Mouse (Mus musculus): ENCODE results near the gene Bptf. TPM values are rescaled to one million over a fixed set of nuclear protein-coding genes. Genes with fewer than 3 reads are reported as not detected.

Gene Bptf
- polyA plus RNA-seq, 1 experiment from 2014 or later, result 19.6 TPM

Other genes starting within 250 kb of the Bptf start
- gene Smurf2, start 211.4 kb downstream of the Bptf start, polyA plus RNA-seq (2016; fragmentation: Nextera tagmentation; extraction: Ambion mirVana), result 12.0 and 12.2 TPM in 2 replicates
- gene Kpna2, start 132.6 kb downstream of the Bptf start, polyA plus RNA-seq (2016; fragmentation: Nextera tagmentation; extraction: Ambion mirVana), result 301 and 321 TPM in 2 replicates
- gene 1810010H24Rik, start 106.4 kb downstream of the Bptf start, polyA plus RNA-seq (2016; fragmentation: Nextera tagmentation; extraction: Ambion mirVana), result 1.1 and 2.2 TPM in 2 replicates
- gene Nol11, start 57.3 kb upstream of the Bptf start, polyA plus RNA-seq (2016; fragmentation: Nextera tagmentation; extraction: Ambion mirVana), result 45.4 and 45.6 TPM in 2 replicates

Measured in heart, embryonic 12.5 days (tissue).